Mouse (Mus musculus): ENCODE results near the gene Ces2a.

Ces2a gene

DNA sequence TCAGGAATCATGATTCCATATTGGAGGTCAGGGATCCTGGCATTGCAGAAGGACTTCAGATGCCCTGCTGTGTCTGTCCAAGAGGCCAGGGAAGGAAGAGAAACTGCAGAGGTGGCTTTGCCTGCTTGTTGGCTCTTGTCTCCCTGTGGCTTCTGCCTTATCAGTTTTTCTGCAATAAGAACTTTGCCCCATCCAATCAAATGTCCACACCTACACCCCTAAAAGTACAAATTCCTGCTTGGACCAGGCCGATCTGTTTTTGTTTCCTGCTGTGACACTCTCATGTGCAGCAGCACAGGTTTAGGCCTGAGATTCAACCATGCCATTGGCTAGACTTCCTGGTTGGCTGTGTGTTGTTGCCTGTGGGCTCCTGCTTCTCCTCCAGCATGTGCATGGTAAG lies at the start of gene Ces2a:
Gene Ces2a, plus strand, starts transcription at position 251 of the 400 bp plus-strand sequence.
- DNase-seq: no peak

DNA sequence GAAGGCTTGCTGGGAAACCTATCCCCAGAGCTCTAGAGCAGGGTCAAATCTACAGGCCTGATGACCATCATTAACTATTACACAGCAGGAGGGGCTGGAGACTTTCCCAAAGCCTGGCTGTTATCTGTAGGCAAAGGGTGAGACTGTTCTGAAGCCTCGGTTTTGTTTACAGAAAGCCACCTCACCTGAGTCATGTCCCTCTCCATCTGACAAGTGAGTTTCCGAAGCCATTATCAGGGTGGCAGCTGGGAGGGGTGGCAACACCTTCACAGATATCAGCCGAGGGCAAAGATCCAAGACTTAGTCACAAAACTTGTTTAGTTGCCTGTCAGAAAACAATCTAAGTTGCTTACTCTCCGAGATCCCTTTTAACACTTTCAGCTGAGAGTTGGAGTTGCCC lies 45.4 kb upstream of the Ces2a start:
- no peak for DNase-seq

DNA sequence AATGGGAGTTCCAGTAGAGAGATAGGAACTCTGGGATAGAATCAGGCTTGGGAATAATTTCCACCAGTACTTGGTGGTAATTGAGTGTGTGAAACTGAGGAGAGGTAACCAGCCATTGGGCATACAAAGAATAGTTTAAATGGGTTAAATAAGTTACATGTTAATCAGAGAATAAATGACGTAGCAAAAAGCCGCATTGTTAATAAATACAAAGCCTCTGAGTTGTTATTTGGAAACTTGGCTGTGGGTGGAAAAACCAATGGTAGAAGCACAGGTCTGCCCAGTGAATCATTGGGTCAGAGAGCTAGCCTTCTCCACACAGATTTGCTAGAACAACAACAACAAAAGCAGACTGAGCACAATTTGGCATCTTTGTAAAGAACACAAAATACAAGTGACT lies 35.2 kb upstream of the Ces2a start:
- DNase-seq: no peak

DNA sequence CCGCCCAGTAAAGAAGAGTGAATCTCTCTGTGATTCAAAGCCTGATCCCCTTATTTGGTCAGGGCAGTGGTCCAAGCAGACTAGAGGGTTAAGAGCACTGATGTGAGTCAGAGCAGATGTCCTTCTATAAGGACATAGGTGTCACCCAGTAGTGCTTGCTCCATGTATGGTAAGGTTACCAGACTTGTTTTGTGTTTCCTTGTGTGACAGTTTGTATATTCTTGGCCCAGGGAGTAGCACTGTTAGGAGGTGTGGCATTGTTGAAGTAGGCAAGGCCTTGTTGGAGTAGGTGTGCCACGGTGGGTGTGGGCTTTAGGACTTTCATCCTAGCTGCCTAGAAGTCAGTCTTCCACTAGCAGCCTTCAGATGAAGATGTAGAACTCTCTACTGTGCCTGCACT lies 31.9 kb upstream of the Ces2a start:
- no peak for DNase-seq

DNA sequence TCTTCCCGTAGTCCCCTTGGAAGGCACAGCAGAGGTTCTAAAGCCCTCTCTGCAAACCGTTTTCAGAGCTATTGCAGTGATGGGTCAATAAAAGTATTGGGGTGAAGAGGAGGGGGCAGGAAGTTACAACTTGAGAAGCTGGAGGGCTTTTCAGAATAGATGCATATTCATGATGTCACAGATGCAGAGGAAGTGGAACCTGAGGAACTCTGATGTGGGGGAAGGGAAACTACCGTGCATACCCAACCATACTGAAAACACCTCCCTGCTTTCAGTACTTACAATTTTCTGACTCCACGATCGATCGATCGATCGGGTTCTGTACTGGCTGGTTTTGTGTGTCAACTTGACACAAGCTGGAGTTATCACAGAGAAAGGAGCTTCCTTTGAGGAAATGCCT lies 12.6 kb upstream of the Ces2a start:
- DNase-seq: no peak

DNA sequence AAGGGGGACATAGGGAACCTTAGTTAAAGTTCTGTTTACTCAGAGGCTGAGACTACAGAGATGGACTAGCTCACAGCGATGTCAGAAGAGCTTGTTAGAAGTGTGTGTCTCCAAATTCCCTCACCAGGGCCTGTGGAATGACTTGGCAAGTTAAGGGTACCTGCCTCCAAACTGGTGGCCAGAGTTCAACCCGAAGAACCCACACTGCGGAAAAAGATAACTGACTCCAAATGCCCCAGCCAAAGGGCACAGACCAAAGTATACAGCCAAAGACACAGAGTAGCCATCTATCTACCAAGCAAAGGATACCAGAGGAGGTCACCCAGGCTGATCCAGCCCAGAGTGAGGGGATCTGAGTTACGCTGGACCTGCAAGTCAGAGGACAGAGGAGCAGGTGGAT lies 2.4 kb upstream of the Ces2a start:
- DNase-seq: peak; percentile 18 to 47

DNA sequence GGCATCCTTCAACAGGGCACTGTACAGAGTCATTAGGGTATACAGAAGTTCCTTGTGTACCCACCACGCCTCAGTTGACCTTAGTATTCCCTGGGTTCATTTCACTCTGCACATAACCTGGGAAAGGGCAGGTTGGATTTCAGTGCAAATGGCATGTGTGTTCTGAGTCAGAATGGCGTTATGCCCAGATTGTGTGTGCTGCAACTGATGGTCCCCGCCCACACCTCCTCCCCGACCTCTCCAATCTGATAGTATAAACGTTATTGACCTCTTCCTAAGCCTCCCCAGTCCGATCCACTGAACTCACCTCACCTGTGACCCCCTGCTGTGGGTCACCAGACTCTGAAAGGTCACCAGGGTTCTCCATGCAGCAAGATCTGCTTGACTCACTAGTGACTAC lies 1.8 kb upstream of the Ces2a start:
- no peak for DNase-seq

DNA sequence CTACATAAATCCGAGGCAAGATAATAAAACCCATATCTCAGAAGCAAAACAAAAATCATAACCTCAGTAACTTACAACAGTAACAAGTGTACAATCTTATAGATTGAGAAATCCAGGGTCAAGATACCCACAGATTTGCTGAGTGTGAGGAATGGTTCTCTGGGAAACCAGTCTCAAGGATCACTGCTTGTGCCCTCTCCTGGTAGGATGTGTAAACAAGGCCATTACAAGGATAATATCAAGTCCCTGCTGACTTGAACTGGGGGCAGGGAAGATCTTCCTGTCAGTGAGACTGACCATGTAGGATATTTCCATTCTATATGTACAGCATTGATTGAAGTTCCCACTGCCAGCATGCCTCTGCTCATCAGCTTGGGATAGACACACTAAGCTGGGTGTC lies 8.2 kb downstream of the Ces2a start:
- DNase-seq: peak in 1 of 2 experiments; percentile 7

DNA sequence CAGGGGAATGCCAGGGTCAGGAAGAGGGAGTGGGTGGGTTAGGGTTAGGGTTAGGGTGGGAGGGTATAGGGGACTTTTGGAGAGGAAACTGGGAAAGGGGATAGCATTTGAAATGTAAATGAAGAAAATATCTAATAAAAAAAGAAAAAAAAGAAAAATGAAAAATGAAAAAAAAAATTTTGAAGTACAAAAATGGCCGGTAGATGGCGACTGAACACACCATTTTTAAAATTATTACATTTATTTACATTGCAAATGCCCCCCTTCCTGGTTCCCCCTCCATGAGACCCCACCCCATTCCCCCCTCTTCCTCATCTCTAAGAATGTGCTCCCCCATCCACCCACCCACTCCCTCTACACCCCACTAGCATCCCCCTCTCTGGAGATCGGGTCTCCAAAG lies 9.6 kb downstream of the Ces2a start:
- no peak for DNase-seq

DNA sequence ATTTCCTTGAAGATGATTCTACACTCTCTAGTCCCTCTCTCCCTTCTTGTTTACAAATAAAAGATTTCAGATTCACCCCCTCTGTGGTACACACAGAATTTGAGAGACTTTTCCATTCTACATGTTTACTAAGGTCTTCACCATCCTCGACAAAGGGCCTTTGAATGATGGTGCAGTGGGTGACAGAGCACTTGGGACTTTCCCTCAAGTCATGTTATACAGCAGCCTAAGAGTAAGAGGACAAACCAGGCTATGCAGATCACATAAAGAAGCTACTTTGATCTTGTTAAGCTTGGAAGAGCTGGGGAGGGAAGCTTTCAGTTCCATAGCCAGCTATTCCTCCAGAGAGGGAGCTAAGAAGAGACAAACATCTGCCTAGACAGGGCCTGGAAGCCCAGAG lies 19.0 kb downstream of the Ces2a start:
- DNase-seq: no peak

DNA sequence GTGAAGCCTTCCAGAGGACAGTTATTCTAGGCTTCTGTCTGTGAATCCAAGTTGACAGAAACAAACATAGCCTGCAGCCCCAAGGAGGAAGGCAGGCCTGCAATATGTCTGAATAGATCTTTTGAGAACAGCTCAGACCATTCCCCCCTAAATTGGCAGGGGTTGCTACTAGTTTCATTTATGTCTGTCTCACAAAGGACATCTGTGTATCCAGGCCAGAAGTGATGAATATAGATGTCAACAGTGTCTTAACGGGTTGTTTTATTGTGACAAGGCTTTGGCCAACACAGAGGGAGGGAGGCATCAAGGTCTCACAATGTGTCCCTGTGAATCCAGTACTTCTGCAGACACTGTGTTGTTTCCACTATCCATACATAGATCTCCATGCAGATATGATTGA lies 23.8 kb downstream of the Ces2a start:
- no peak for DNase-seq

DNA sequence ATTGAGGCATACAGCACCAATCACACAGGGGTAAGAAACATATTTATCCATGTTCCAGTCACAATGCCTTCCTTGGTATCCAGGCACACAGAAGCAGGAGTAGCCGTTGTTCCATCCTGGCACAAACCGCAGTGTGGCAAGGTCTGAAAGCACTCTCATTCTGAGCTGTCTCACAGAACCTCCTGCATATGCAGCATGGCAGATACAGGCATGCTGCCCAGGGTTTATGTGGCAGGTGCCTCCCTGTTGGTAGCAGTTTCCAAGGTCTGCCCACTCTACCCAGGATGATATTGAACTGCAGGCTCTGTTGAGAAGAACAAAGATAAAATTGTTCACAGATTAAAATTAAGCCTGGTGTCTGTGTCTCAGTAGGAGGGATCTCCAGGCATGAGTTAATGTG lies 24.4 kb downstream of the Ces2a start:
- no peak for DNase-seq

DNA sequence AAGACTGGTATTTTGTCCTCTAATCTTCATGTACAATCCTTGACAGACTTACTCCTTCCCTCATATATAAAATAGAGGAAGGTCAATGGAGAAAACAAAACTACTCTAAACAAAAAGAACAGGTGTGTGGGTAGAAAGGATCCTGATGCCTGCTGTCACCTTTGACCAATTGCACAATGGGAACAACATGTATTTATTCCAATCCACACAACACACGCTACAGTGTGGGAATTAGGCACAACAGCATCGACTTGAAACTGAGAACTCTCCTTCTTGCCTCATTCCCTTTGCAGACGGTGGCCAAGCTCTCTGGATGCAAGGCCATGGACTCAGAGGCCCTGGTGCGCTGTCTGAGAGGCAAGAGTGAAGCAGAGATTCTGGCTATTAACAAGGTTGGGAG lies 27.3 kb downstream of the Ces2a start:
- no peak for DNase-seq

DNA sequence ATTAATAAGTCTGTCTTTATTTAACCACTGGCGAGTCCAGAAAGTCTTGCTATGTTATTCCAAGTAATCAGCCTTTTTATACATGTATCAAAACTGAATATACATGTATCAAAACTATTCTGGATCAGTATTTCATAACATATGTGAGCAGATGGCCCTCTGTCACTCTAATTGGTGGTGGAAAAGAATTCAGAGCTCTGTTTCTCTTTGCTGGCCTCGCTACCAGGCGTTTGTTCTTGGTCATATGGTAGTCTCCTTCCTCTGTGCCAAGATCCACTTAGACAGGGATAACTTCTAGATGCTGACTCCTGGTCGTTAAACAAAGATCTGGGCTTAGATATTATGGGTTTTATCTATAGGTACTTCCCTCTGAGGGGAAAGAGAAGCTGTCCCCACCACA lies 32.7 kb downstream of the Ces2a start:
- DNase-seq: no peak

DNA sequence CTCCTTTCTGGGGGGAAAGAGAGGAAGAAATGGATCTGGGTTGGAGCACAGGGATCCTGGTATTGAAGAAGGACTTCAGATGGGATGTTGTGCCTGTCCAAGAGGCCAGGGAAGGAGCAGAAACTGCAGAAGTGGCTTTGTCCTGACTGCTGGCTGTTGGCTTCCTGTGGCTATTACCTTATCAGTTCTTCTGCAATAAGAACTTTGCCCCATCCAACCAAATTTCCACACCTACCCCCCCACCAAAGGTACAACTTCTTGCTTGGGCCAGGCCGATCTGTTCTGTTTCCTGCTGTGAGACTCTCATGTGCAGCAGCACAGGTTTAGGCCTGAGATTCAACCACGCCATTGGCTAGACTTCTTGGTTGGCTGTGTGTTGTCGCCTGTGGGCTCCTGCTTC lies 36.6 kb downstream of the Ces2a start:
- DNase-seq: no peak

DNA sequence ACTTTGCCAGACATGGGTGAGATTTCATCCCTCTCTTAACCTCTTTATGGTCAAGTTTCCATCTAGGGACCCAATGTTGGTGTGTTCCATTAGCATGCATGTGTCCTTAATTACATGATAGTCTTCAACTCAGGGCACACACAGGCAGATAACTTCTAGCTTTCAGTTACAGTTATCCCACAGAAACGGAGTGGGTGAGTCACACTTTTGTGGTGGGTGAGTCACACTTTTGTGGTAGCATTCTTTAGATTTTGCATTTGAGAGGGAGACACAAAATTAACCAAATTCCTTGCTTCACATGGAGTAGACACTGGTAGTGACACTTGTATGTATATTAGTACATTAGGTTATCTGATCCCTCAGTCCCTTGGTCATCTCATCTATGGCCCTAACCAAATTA lies 53.2 kb downstream of the Ces2a start:
- DNase-seq: no peak

DNA sequence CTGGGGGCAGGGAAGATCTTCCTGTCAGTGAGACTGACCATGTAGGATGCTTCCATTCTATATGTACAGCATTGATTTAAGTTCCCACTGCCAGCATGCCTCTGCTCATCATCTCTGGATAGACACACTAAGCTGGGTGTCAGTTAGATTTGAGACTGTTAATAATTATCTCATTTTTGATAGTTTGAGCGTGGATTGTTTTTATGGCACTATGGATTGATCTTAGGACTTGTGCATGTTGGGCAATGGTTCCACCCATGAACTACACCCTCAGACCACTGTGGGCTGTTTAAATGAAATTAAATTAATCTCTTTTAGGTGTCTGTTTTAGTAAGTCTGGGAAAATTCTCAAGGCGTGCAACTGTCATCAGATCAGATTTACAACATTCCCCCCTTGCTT lies 55.1 kb downstream of the Ces2a start:
- no peak for DNase-seq

DNA sequence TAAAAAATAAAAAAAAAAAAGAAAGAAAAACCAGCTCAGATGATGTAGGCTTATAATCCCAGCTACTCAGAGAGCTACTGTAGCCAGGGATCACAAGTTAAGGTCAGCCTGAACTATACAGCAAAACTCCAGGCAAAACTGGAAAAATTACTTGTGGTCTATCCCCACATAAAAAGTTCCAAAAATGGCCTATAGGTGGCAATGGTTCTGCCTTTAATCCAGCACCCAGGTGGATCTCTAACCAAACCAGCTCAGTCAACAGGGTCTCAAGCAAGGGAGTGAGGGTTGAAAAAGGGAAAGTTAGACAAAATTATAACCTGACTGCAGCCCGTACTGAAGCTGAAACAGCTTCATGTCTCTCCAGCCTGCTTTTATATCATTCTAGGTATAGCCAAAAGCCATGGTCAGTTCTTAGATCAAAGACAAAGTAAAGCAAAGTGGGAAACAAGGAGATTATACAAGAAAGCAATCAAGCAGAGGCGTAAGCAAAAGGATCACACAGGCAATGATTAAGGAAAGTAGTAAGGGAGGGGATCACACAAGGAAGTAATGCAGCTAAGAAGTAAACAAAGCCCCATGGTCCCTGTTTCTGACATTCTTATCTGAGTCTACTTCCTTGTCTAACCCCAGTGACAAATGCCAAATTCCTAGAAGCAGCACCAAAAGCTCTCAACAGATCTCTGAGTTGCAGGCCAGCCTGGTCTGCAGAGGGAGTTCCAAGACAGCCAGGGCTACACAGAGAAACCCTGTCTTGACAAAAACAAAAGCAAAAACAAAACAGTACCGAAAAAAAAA lies 56.3 kb downstream of the Ces2a start:
- peak in 1 of 2 experiments; percentile 56 for DNase-seq

Measured in kidney, postnatal 25 days (tissue).